Mouse (Mus musculus): Measurements from ENCODE around the gene Gadd45gip1. TPM values are rescaled to one million over a fixed set of nuclear protein-coding genes. Genes with fewer than 3 reads are reported as not detected.

Gadd45gip1 gene
- polyA plus RNA-seq, 1 experiment from 2014 or later, result 40.6 TPM

DNA sequence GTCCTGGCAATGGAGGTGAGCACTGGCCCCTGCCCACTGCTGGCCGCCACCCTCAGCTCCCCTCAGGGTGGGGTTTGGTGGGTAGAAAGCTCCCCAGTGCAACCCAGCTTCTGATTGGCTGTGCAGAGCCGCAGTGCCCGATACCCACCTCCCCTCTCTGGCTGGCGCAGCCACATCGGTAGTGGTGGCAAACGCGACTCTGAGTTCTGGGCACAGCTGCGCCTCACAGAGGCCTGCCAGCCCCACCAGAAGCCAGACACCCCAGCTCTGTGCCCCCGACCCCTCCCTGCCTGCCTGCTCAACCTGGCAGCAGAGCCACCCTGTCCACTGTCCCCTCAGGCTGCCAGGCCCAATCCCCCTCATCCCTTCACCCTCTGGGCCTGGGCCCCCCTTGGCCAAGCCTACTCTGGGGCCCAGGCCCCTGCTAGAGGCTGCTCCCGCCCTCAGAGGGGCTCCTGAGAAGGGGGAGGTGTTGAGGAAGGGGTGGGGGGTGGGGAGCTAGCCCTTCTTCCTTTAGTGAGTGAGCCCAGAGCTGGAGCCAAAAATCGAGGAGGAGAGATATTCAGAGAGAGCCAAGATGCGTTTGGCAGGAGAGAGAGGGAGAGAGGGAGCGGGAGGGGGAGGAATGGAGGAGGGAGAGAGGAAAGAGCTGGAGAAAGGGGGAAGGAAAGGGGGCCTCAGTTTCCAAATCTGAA lies 37.4 kb upstream of the Gadd45gip1 start:
- Histone ChIP-seq H3K4me2 (ENCODE audit: low read length) (peak overlapping the region; percentile 35), H3K9ac (ENCODE audit: low read depth, low read length) (peak overlapping the region; percentile 13; the same call in 1 of the 2 replicates), H3K36me3 (ENCODE audit: control insufficient read depth, insufficient read depth, low read length) (no peaks in the 10 kb centered on the region), H3K27me3 (replicated peaks; ENCODE audit: control insufficient read depth, insufficient read depth, low read length) (peaks cover 37% of the 10 kb centered on the region), H3K9me3 (ENCODE audit: control insufficient read depth, low read length) (no peaks in the 10 kb centered on the region), H3K4me3 (ENCODE audit: low read length) (no peak overlapping the region), H3K27ac (ENCODE audit: low read depth, low read length) (peak overlapping the region; percentile 75), H3K4me1 (ENCODE audit: control insufficient read depth, insufficient read depth, low read depth, low read length) (peaks cover 27% of the 10 kb centered on the region)
- ATAC-seq, result peak; percentile 90
- 38% methylated on average over 13 of the region's 13 CpGs for WGBS

GRCm38 (mm10) chr8:84794486-84794885 lies 36.8 kb upstream of the Gadd45gip1 start:
- peaks cover 28% of the 10 kb centered on the region for H3K4me1 ChIP-seq (ENCODE audit: control insufficient read depth, insufficient read depth, low read depth, low read length)
- ATAC-seq, result peak; percentile 60
- 37% methylated on average over 7 of the region's 7 CpGs for WGBS
- peak overlapping the region; percentile 30 for H3K4me2 ChIP-seq (ENCODE audit: low read length)
- peak overlapping the region; percentile 75 for H3K27ac ChIP-seq (ENCODE audit: low read depth, low read length)
- no peak overlapping the region for H3K4me3 ChIP-seq (ENCODE audit: low read length)
- peak overlapping the region; percentile 4; the same call in 1 of the 2 replicates for H3K9ac ChIP-seq (ENCODE audit: low read depth, low read length)
- no peaks in the 10 kb centered on the region for H3K9me3 ChIP-seq (ENCODE audit: control insufficient read depth, low read length)
- H3K36me3 ChIP-seq (ENCODE audit: control insufficient read depth, insufficient read depth, low read length), result no peaks in the 10 kb centered on the region
- H3K27me3 ChIP-seq (replicated peaks; ENCODE audit: control insufficient read depth, insufficient read depth, low read length), result peaks cover 35% of the 10 kb centered on the region

DNA sequence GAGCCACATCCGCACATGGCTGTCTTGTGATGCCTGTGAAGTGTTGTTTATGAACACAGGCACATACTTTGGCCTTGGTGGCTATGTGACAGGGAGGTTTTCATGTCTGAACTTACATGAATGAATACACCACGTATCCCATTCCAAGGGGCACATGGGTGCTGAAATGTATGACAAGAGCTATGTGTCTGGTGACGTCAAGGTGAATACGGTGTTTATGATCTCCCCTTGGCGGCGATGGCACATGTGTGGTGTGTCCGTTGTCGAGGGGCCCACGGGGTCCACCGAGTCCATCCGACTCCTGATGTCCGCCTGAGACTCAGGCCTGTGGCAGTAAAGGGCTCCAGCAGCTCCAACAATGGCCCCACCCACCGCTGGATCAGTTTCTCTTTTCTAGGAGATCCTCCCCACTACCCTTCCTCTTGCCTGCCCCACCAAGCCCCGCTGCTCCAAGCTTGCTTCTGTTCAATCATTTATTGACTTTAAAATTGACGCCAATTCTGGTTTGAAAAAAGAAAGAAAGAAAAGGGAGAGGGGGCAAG lies 34.0 kb upstream of the Gadd45gip1 start:
- Histone ChIP-seq H3K9me3 (ENCODE audit: control insufficient read depth, low read length) (no peaks in the 10 kb centered on the region), H3K36me3 (ENCODE audit: control insufficient read depth, insufficient read depth, low read length) (no peaks in the 10 kb centered on the region), H3K4me1 (ENCODE audit: control insufficient read depth, insufficient read depth, low read depth, low read length) (peaks cover 20% of the 10 kb centered on the region), H3K4me3 (ENCODE audit: low read length) (no peak overlapping the region), H3K27ac (ENCODE audit: low read depth, low read length) (peak overlapping the region; percentile 91), H3K27me3 (replicated peaks; ENCODE audit: control insufficient read depth, insufficient read depth, low read length) (peaks cover 25% of the 10 kb centered on the region), H3K9ac (ENCODE audit: low read depth, low read length) (peak overlapping the region; percentile 88), H3K4me2 (ENCODE audit: low read length) (peak overlapping the region; percentile 92)
- ATAC-seq, result no peak
- WGBS, result 71% methylated on average over 15 of the region's 15 CpGs

DNA sequence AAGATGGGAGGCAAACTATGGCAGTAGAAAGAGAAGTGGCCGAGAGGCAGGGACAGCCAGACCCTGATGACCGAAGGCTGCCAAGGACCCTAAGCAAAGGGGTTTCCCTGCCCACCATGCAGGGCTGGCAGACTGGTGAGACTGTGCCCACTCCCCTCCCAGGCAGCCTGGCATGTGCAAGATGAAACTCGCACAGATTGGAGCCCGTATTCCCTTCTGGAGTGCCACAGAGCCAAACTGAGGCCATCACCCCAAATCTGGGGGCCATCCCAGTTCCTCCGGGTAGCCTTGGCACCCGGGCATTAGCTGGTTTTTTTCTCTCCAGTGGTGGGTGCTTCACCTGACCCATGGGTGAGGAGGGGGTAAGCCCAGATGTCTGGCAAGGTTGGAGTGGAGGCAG lies 33.4 kb upstream of the Gadd45gip1 start:
- Histone ChIP-seq H3K9me3 (ENCODE audit: control insufficient read depth, low read length) (no peaks in the 10 kb centered on the region), H3K9ac (ENCODE audit: low read depth, low read length) (peak overlapping the region; percentile 88), H3K4me3 (ENCODE audit: low read length) (peak overlapping the region; percentile 80), H3K27ac (ENCODE audit: low read depth, low read length) (peak overlapping the region; percentile 91), H3K36me3 (ENCODE audit: control insufficient read depth, insufficient read depth, low read length) (no peaks in the 10 kb centered on the region), H3K4me2 (ENCODE audit: low read length) (peak overlapping the region; percentile 92), H3K27me3 (replicated peaks; ENCODE audit: control insufficient read depth, insufficient read depth, low read length) (peaks cover 29% of the 10 kb centered on the region), H3K4me1 (ENCODE audit: control insufficient read depth, insufficient read depth, low read depth, low read length) (peaks cover 20% of the 10 kb centered on the region)
- WGBS, result 51% methylated on average over 6 of the region's 6 CpGs
- ATAC-seq, result no peak

- peaks cover 20% of the 10 kb centered on the region for H3K4me1 ChIP-seq (ENCODE audit: control insufficient read depth, insufficient read depth, low read depth, low read length)
- H3K4me3 ChIP-seq (ENCODE audit: low read length), result peak overlapping the region; percentile 80
- ATAC-seq, result no peak
- no peaks in the 10 kb centered on the region for H3K36me3 ChIP-seq (ENCODE audit: control insufficient read depth, insufficient read depth, low read length)
- no peaks in the 10 kb centered on the region for H3K9me3 ChIP-seq (ENCODE audit: control insufficient read depth, low read length)
- H3K9ac ChIP-seq (ENCODE audit: low read depth, low read length), result peak overlapping the region; percentile 88
- WGBS, result 30% methylated on average over 10 of the region's 10 CpGs
- peak overlapping the region; percentile 92 for H3K4me2 ChIP-seq (ENCODE audit: low read length)
- peaks cover 33% of the 10 kb centered on the region for H3K27me3 ChIP-seq (replicated peaks; ENCODE audit: control insufficient read depth, insufficient read depth, low read length)
- H3K27ac ChIP-seq (ENCODE audit: low read depth, low read length), result peak overlapping the region; percentile 91
These were observed 32.7 kb upstream of the Gadd45gip1 start for GRCm38 (mm10) chr8:84798446-84799135.

DNA sequence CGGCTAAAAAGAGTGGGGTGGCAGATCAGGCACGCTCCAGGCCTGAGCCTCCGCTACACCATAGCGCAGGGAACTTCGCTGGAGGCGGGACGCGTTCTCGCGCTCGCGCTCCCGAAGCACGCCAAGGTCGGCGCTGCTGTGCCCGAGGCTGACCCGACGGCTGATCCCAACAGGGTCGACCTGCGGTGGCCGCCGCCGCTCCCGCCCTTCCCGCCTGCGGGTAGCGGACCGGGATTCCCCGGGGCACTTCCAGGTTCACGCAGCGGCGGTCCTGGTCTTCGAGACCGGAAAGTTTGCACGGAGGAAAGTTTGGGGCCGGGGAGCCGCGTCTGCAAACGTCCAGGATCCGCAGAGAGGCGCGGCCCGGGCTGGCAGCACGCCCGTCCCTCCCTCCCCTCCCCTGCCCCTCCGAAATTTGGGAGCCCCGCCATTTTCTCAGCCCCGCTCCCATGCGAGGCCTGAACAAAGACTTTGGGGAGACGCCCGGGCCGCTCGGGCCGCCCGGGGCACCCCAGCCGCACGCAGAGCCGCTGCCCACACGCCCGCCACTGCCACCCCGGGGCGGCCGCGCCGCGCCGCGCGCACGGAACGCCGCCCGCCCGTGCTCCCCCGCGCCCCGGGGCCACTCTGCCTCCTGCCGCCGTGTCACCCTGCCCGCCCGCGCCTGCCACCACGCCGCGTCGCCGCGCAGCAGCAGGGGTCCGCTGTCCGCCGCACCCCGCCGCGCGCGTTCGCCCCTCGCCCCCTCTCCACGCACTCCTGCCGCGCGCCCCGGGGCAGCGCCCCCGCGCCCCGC lies 32.0 kb upstream of the Gadd45gip1 start:
- Histone ChIP-seq H3K4me2 (ENCODE audit: low read length) (peak overlapping the region; percentile 92), H3K4me1 (ENCODE audit: control insufficient read depth, insufficient read depth, low read depth, low read length) (peaks cover 20% of the 10 kb centered on the region), H3K27me3 (replicated peaks; ENCODE audit: control insufficient read depth, insufficient read depth, low read length) (peaks cover 33% of the 10 kb centered on the region), H3K9ac (ENCODE audit: low read depth, low read length) (peak overlapping the region; percentile 88), H3K36me3 (ENCODE audit: control insufficient read depth, insufficient read depth, low read length) (no peaks in the 10 kb centered on the region), H3K27ac (ENCODE audit: low read depth, low read length) (peak overlapping the region; percentile 91), H3K9me3 (ENCODE audit: control insufficient read depth, low read length) (no peaks in the 10 kb centered on the region), H3K4me3 (ENCODE audit: low read length) (peak overlapping the region; percentile 80)
- WGBS, result under 1% methylated on average over 54 of the region's 108 CpGs
- ATAC-seq, result no peak

DNA sequence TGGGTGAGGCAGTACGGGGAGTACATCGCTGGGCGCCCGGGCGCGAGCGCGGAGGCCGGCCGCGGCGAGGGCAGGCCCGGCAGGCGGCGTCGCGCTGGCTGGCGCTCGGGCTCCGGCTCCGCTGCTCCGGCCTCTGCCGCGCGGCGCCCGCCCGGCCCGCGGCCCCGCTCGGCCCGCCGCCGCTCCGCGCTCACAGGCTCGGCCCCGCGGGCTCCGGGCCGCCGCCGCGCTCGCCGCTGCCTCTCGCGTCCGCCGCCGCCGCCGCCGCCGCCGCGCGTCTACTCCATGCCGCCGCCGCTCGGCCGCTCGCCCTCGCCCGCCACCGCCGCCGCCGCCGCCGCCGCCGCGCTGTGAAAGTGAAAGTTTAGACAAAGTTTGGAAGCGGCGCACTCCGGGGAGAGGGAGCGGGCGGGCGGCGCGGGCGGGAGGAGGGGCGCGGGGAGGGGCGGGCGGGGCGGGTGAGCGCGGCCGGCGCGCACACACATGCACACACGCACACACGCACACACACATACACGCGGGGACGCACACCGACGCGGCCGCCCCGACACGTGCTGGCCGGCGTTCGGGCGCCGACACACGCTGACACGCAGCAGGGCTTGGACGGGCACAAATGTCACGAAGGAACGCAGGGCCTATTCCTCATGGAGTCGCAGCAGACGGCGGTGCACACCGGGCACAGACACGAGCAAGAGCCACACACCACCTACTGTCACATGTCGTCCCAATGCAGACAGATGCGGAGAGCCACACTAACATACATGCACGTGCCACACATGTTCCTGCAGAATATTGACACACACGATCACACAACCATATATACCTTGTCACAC lies 31.1 kb upstream of the Gadd45gip1 start, which contains the start of gene Nfix:
Gene Nfix, minus strand, starts transcription at position 346 of the 833 bp plus-strand sequence.
- Histone ChIP-seq H3K9ac (ENCODE audit: low read depth, low read length) (peak within 1 kb of the TSS; percentile 88), H3K36me3 (ENCODE audit: control insufficient read depth, insufficient read depth, low read length) (no peaks in the 10 kb centered on the region), H3K9me3 (ENCODE audit: control insufficient read depth, low read length) (no peaks in the 10 kb centered on the region), H3K27me3 (replicated peaks; ENCODE audit: control insufficient read depth, insufficient read depth, low read length) (peaks cover 28% of the 10 kb centered on the region), H3K27ac (ENCODE audit: low read depth, low read length) (peak within 1 kb of the TSS; percentile 91), H3K4me2 (ENCODE audit: low read length) (peak within 1 kb of the TSS; percentile 92), H3K4me1 (ENCODE audit: control insufficient read depth, insufficient read depth, low read depth, low read length) (peaks cover 16% of the 10 kb centered on the region), H3K4me3 (ENCODE audit: low read length) (peak within 1 kb of the TSS; percentile 80)
- WGBS, result 1% methylated on average over 44 of the region's 125 CpGs
- ATAC-seq, result peak; percentile 44

DNA sequence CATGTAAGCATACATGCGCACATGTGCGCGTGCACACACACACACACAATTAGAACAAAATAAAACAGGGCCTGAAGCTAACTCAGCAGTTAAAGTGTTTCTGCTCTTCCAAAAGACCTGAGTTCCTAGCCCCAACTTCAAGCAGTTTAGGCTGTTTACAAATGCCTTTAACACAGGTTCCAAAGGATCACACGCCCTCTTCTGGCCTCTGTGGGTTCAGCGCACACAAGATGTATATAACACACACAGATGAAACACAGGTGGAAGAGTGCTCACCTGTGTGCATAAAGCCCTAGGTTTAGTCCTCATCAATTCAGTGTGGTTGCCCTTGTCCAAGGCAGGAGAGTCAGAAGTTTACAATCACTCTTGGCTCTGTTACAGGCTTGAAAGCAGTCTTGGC lies 25.3 kb upstream of the Gadd45gip1 start:
- H3K9ac ChIP-seq (ENCODE audit: low read depth, low read length), result no peak overlapping the region
- no peak for ATAC-seq
- no peaks in the 10 kb centered on the region for H3K36me3 ChIP-seq (ENCODE audit: control insufficient read depth, insufficient read depth, low read length)
- H3K9me3 ChIP-seq (ENCODE audit: control insufficient read depth, low read length), result no peaks in the 10 kb centered on the region
- H3K4me3 ChIP-seq (ENCODE audit: low read length), result no peak overlapping the region
- H3K4me1 ChIP-seq (ENCODE audit: control insufficient read depth, insufficient read depth, low read depth, low read length), result peaks cover 1% of the 10 kb centered on the region
- H3K4me2 ChIP-seq (ENCODE audit: low read length), result no peak overlapping the region
- no peak overlapping the region for H3K27ac ChIP-seq (ENCODE audit: low read depth, low read length)
- peaks cover 16% of the 10 kb centered on the region for H3K27me3 ChIP-seq (replicated peaks; ENCODE audit: control insufficient read depth, insufficient read depth, low read length)
- 94% methylated on average over 5 of the region's 5 CpGs for WGBS
